Mouse (Mus musculus) 416B (cell line): ENCODE results near the gene Reln.
A peak's percentile ranks its signal among the peaks of the same experiment; 100 is the strongest.

ENCODE experiments used
- DNase-seq: peaks from one replicate; pipeline ENCODE4 v3.0.0; 2011; ENCODE audit warnings: low read depth

Reln gene

GRCm38 (mm10) chr5:22307853-22308252, 36.6 kb downstream of the Reln start:
- DNase-seq, result no peak

- DNase-seq, result no peak
Observed at GRCm38 (mm10) chr5:22307072-22307471, 37.4 kb downstream of the Reln start.

GRCm38 (mm10) chr5:22303709-22304108, 40.8 kb downstream of the Reln start:
- no peak for DNase-seq

- no peak for DNase-seq
Observed at GRCm38 (mm10) chr5:22302309-22302708, 42.2 kb downstream of the Reln start.

- no peak for DNase-seq
Observed at GRCm38 (mm10) chr5:22300788-22301187, 43.7 kb downstream of the Reln start.

GRCm38 (mm10) chr5:22300046-22300445, 44.5 kb downstream of the Reln start:
- no peak for DNase-seq

GRCm38 (mm10) chr5:22295161-22295560, 49.3 kb downstream of the Reln start:
- no peak for DNase-seq

- DNase-seq, result no peak
Observed at GRCm38 (mm10) chr5:22291409-22291808, 53.1 kb downstream of the Reln start.

- no peak for DNase-seq
Observed at GRCm38 (mm10) chr5:22285396-22285795, 59.1 kb downstream of the Reln start.

GRCm38 (mm10) chr5:22282141-22282665, 62.3 kb downstream of the Reln start:
- DNase-seq, result no peak

- no peak for DNase-seq
Observed at GRCm38 (mm10) chr5:22280534-22281164, 63.9 kb downstream of the Reln start.

- DNase-seq, result no peak
Observed at GRCm38 (mm10) chr5:22279201-22279600, 65.3 kb downstream of the Reln start.

GRCm38 (mm10) chr5:22274134-22274533, 70.4 kb downstream of the Reln start:
- DNase-seq, result no peak

GRCm38 (mm10) chr5:22266489-22267301, 77.8 kb downstream of the Reln start:
- peak; percentile 28 for DNase-seq

- DNase-seq, result no peak
Observed at GRCm38 (mm10) chr5:22262351-22262765, 82.1 kb downstream of the Reln start.

- DNase-seq, result no peak
Observed at GRCm38 (mm10) chr5:22255346-22255745, 89.2 kb downstream of the Reln start.

- DNase-seq, result no peak
Observed at GRCm38 (mm10) chr5:22253910-22254309, 90.6 kb downstream of the Reln start.

- no peak for DNase-seq
Observed at GRCm38 (mm10) chr5:22253318-22253717, 91.2 kb downstream of the Reln start.

GRCm38 (mm10) chr5:22247850-22248249, 96.7 kb downstream of the Reln start:
- DNase-seq, result no peak

- DNase-seq, result no peak
Observed at GRCm38 (mm10) chr5:22245056-22245455, 99.4 kb downstream of the Reln start.

- DNase-seq, result no peak
Observed at GRCm38 (mm10) chr5:22243538-22243937, 101.0 kb downstream of the Reln start.

- no peak for DNase-seq
Observed at GRCm38 (mm10) chr5:22241560-22241959, 102.9 kb downstream of the Reln start.

- DNase-seq, result peak; percentile 17
Observed at GRCm38 (mm10) chr5:22236801-22237200, 107.7 kb downstream of the Reln start.
